Mouse (Mus musculus) adipose tissue, adult 10 weeks (tissue): ENCODE measurements around the gene Magix. TPM values are rescaled to one million over a fixed set of nuclear protein-coding genes. Genes with fewer than 3 reads are reported as not detected.

Experiments
- polyA plus RNA-seq: library from polyadenylated mRNA; stranded (reverse); fragments of 350-450 nt; fragmentation: Illumina TruSeq; extraction: RNeasy Lipid Tissue Mini Kit (QIAGEN cat#74804); gene quantifications from one replicate; pipeline ENCODE4 v1.2.3, GENCODE M21; 2014; ENCODE audit warnings: low read depth, low replicate concordance

Magix gene
- 3.4 TPM for polyA plus RNA-seq

GRCm38 (mm10) chrX:7680864-7681263 lies at the start of gene Magix:
Magix (minus strand) TSS chrX:7681251.

GRCm38 (mm10) chrX:7728215-7728921 lies 47.3 kb upstream of the Magix start, which contains the start of gene Praf2:
Praf2 (plus strand) TSS chrX:7728439.

GRCm38 (mm10) chrX:7721514-7722281 lies 40.6 kb upstream of the Magix start, which contains the start of gene Gm45208:
Gm45208 (plus strand) TSS chrX:7722245.

GRCm38 (mm10) chrX:7714135-7714899 lies 33.3 kb upstream of the Magix start, which contains the start of gene Wdr45:
Wdr45 (plus strand) TSS chrX:7714333.

GRCm38 (mm10) chrX:7696954-7697381 lies 15.9 kb upstream of the Magix start, which contains the start of gene Gpkow:
Gpkow (plus strand) TSS chrX:7697131.

GRCm38 (mm10) chrX:7670921-7671623 lies 10.0 kb downstream of the Magix start, which contains the start of gene Plp2:
Plp2 (minus strand) TSS chrX:7671390.

GRCm38 (mm10) chrX:7657221-7657639 lies 23.8 kb downstream of the Magix start, which contains the start of gene Prickle3:
Prickle3 (plus strand) TSS chrX:7657260.

GRCm38 (mm10) chrX:7638401-7639091 lies 42.5 kb downstream of the Magix start, which contains the start of gene Syp:
Syp (plus strand) TSS chrX:7638471.

Other genes starting within 250 kb of the Magix start
- gene Foxp3, start 107.6 kb downstream of the Magix start, polyA plus RNA-seq: 0.14 TPM
- gene Ppp1r3f, start 107.0 kb downstream of the Magix start, polyA plus RNA-seq: 2.2 TPM
- gene Ccdc22, start 75.7 kb downstream of the Magix start, polyA plus RNA-seq: 11.3 TPM
- not detected for gene Cacna1f, start 74.2 kb downstream of the Magix start, polyA plus RNA-seq
- gene Syp, start 42.8 kb downstream of the Magix start, polyA plus RNA-seq: 4.7 TPM
- 19.2 TPM for gene Prickle3, start 24.0 kb downstream of the Magix start, polyA plus RNA-seq
- 262 TPM for gene Plp2, start 9.9 kb downstream of the Magix start, polyA plus RNA-seq
- gene Gpkow, start 15.9 kb upstream of the Magix start, polyA plus RNA-seq: 26.6 TPM
- gene Wdr45, start 33.1 kb upstream of the Magix start, polyA plus RNA-seq: 59.6 TPM
- gene Gm45208, start 41.0 kb upstream of the Magix start, polyA plus RNA-seq: not detected
- gene Praf2, start 47.2 kb upstream of the Magix start, polyA plus RNA-seq: 12.3 TPM
- gene Ccdc120, start 69.7 kb upstream of the Magix start, polyA plus RNA-seq: 18.1 TPM
- 70.2 TPM for gene Tfe3, start 81.3 kb upstream of the Magix start, polyA plus RNA-seq
- 44.2 TPM for gene Gripap1, start 108.5 kb upstream of the Magix start, polyA plus RNA-seq
- gene Kcnd1, start 141.0 kb upstream of the Magix start, polyA plus RNA-seq: 6.5 TPM
- 83.1 TPM for gene Otud5, start 160.1 kb upstream of the Magix start, polyA plus RNA-seq
- 12.6 TPM for gene Pim2, start 197.0 kb upstream of the Magix start, polyA plus RNA-seq
- 32.2 TPM for gene Slc35a2, start 202.8 kb upstream of the Magix start, polyA plus RNA-seq
- 57.6 TPM for gene Pqbp1, start 218.0 kb upstream of the Magix start, polyA plus RNA-seq
- 38.1 TPM for gene Timm17b, start 218.1 kb upstream of the Magix start, polyA plus RNA-seq
- not detected for gene Gm10491, start 226.6 kb upstream of the Magix start, polyA plus RNA-seq
- gene Gm10490, start 228.3 kb upstream of the Magix start, polyA plus RNA-seq: not detected
- gene Pcsk1n, start 238.6 kb upstream of the Magix start, polyA plus RNA-seq: 0.57 TPM
- gene Eras, start 247.4 kb upstream of the Magix start, polyA plus RNA-seq: not detected